Mouse (Mus musculus): ENCODE measurements around the gene Dgki. TPM values are rescaled to one million over a fixed set of nuclear protein-coding genes. Genes with fewer than 3 reads are reported as not detected.

The Dgki gene
- total and polyA plus RNA-seq, 2 experiments from 2014 or later: 4.6 to 26.9 TPM

DNA sequence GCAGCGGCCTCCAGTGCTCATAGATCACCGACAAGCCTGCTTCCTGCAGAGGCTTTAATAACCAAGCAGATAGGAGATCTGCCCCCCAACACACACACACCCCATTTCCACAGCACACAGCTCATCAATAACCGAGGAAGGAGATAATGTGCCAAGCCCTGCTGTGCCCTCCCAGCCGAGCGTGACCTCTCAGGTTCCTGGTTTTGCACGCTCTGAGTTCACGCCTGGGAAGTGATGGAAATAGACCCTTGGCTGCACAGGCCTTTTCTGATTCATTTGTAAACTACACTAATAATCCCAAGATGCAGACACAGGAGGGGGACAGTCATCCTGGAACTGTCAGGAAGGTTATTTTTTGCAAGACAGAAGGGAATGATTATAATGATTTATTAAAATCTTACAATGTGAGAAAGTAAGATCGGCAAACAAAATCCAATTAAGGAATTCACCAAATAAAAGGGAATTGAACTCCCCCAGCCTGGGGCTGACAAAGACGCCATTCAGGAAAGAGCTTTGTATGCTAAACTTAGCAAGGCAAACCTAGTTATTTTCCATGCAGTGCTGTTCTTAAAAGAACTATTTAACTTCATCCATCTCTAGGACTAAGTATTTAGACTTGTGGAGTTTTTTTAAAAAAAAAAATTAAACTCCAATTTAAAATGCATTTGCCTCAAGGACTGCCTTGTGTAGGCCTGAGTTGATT, 88.3 kb downstream of the Dgki start:
- no peak for DNase-seq (ENCODE audit: low spot score)
- WGBS: 23% methylated on average over 9 of the region's 9 CpGs
- Histone ChIP-seq H3K4me3 (ENCODE audit: low read depth, low read length) (no peak overlapping the region), H3K27me3 (ENCODE audit: insufficient read depth, low read length) (no peaks in the 10 kb centered on the region), H3K4me1 (ENCODE audit: insufficient read depth, low read length) (peaks cover 27% of the 10 kb centered on the region), H3K4me2 (ENCODE audit: low read depth, low read length, poor library complexity, severe bottlenecking) (no peak overlapping the region), H3K27ac (ENCODE audit: low read depth, low read length) (no peak overlapping the region), H3K9ac (replicated peaks; ENCODE audit: low read length, poor library complexity, severe bottlenecking) (no peak overlapping the region), H3K9me3 (ENCODE audit: low read length) (no peaks in the 10 kb centered on the region), H3K36me3 (ENCODE audit: insufficient read depth, low read length) (no peaks in the 10 kb centered on the region)
- no peak for ATAC-seq (ENCODE audit: low FRiP score)
- no peak for TF ChIP-seq CTCF (IDR thresholded peaks at IDR 0.05)

DNA sequence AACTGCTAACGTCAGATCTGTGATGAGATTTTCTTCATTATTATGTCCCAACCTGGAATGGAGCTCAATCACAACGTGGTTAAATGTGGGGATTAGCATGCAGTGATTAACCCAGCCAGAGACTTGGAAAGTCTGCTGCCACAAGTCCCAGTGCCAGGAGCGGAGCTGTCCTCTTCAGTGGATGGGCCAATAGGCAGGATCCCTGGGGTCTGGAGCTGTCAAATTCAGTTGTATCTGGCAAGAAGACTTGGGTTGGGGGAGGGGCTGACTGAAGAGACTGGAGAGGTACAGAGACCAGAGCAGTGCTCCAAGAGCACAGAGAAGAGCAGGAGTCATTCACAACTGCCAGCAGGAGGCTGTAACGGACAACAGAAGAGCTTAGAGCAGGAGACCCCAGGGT, 97.1 kb downstream of the Dgki start:
- Histone ChIP-seq H3K4me3 (ENCODE audit: low read depth, low read length) (no peak overlapping the region), H3K27ac (ENCODE audit: low read depth, low read length) (no peak overlapping the region), H3K36me3 (ENCODE audit: insufficient read depth, low read length) (no peaks in the 10 kb centered on the region), H3K9ac (replicated peaks; ENCODE audit: low read length, poor library complexity, severe bottlenecking) (no peak overlapping the region), H3K4me1 (ENCODE audit: insufficient read depth, low read length) (no peaks in the 10 kb centered on the region), H3K27me3 (ENCODE audit: insufficient read depth, low read length) (no peaks in the 10 kb centered on the region), H3K4me2 (ENCODE audit: low read depth, low read length, poor library complexity, severe bottlenecking) (no peak overlapping the region), H3K9me3 (ENCODE audit: low read length) (no peaks in the 10 kb centered on the region)
- ATAC-seq (ENCODE audit: low FRiP score) (peak; percentile 16; the same call in 1 of the 2 replicates), DNase-seq (ENCODE audit: low spot score) (peak; percentile 74)
- TF ChIP-seq CTCF (IDR thresholded peaks at IDR 0.05): no peak
- 56% methylated on average over 4 of the region's 4 CpGs for WGBS

DNA sequence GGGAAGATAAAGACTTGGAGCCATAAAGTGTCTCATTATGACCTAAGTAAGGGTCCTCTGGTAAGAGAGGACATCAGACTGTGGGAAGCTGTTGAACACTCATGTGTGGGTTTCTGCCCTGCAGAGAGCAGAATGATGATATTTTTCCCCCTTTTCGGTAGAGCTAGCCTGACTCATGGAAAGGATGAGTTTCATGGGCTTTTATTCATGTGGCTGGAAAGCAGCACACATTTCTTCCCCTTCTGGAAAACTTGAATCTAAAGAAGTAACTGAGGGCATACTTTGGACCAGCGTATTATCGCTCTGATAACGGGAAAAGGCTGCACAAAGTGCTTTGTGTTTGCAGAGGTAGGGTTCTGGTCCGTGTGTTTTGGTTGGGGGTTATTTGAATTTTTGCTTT, 99.1 kb downstream of the Dgki start:
- no peak for DNase-seq (ENCODE audit: low spot score)
- Histone ChIP-seq H3K4me3 (ENCODE audit: low read depth, low read length) (no peak overlapping the region), H3K4me2 (ENCODE audit: low read depth, low read length, poor library complexity, severe bottlenecking) (no peak overlapping the region), H3K9ac (replicated peaks; ENCODE audit: low read length, poor library complexity, severe bottlenecking) (no peak overlapping the region), H3K4me1 (ENCODE audit: insufficient read depth, low read length) (no peaks in the 10 kb centered on the region), H3K27me3 (ENCODE audit: insufficient read depth, low read length) (no peaks in the 10 kb centered on the region), H3K36me3 (ENCODE audit: insufficient read depth, low read length) (no peaks in the 10 kb centered on the region), H3K9me3 (ENCODE audit: low read length) (no peaks in the 10 kb centered on the region), H3K27ac (ENCODE audit: low read depth, low read length) (no peak overlapping the region)
- WGBS: 91% methylated on average over 5 of the region's 5 CpGs
- TF ChIP-seq CTCF (IDR thresholded peaks at IDR 0.05): no peak
- ATAC-seq (ENCODE audit: low FRiP score): no peak

DNA sequence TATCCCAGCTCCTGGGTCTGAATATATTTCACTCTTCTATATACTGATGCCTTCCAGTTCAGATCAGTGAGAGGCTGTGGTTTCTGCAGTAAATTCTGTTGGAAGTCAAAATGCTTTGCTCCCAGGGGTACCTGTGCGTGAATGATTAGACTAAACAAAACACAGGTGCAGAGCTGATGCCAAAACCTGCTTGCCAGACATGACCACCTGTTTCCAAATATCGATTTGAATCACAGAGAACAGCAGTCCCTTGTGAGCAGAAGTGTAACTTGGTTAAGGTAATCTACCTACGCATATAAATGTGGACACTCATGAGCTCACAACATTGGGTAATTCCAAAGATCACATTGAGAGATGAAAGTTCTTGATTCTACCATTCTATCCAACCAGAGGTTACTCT, 100.5 kb downstream of the Dgki start:
- ATAC-seq (ENCODE audit: low FRiP score) (no peak), DNase-seq (ENCODE audit: low spot score) (no peak)
- 87% methylated on average over 3 of the region's 3 CpGs for WGBS

DNA sequence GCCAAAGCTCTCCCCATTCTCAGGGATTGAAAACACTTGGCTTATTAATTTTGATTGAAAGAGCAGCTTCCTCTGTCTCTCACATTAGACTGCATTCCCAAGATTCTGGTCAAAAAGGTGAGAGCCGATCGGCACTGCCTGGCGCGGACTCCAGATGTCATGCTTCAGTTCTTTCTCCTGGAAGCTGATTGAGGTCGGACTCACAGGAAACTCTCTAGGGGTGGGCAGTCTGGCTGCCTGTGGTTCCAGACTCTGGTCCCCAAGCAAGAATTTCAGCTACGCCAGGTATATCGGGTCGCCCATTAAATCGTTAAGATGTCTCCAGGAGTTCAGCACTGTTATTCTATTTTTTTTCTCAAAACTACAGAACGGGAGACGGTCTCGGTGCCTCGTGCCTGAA, 102.2 kb downstream of the Dgki start:
- no peak overlapping the region for H3K27ac ChIP-seq (ENCODE audit: low read depth, low read length)
- H3K36me3 ChIP-seq (ENCODE audit: insufficient read depth, low read length): no peaks in the 10 kb centered on the region
- H3K4me3 ChIP-seq (ENCODE audit: low read depth, low read length): no peak overlapping the region
- H3K4me2 ChIP-seq (ENCODE audit: low read depth, low read length, poor library complexity, severe bottlenecking): no peak overlapping the region
- no peak for TF ChIP-seq CTCF (IDR thresholded peaks at IDR 0.05)
- DNase-seq (ENCODE audit: low spot score) (no peak), ATAC-seq (ENCODE audit: low FRiP score) (no peak)
- H3K27me3 ChIP-seq (ENCODE audit: insufficient read depth, low read length): no peaks in the 10 kb centered on the region
- H3K9ac ChIP-seq (replicated peaks; ENCODE audit: low read length, poor library complexity, severe bottlenecking): no peak overlapping the region
- H3K4me1 ChIP-seq (ENCODE audit: insufficient read depth, low read length): no peaks in the 10 kb centered on the region
- H3K9me3 ChIP-seq (ENCODE audit: low read length): no peaks in the 10 kb centered on the region
- 63% methylated on average over 13 of the region's 13 CpGs for WGBS

More for the DNA sequence above, 100.5 kb downstream of the Dgki start:
- H3K9me3 ChIP-seq (ENCODE audit: low read length): no peaks in the 10 kb centered on the region
- TF ChIP-seq CTCF (IDR thresholded peaks at IDR 0.05): no peak
- no peaks in the 10 kb centered on the region for H3K36me3 ChIP-seq (ENCODE audit: insufficient read depth, low read length)
- no peaks in the 10 kb centered on the region for H3K27me3 ChIP-seq (ENCODE audit: insufficient read depth, low read length)
- no peak overlapping the region for H3K27ac ChIP-seq (ENCODE audit: low read depth, low read length)
- H3K4me2 ChIP-seq (ENCODE audit: low read depth, low read length, poor library complexity, severe bottlenecking): no peak overlapping the region
- H3K4me1 ChIP-seq (ENCODE audit: insufficient read depth, low read length): no peaks in the 10 kb centered on the region
- no peak overlapping the region for H3K4me3 ChIP-seq (ENCODE audit: low read depth, low read length)
- no peak overlapping the region for H3K9ac ChIP-seq (replicated peaks; ENCODE audit: low read length, poor library complexity, severe bottlenecking)

DNA sequence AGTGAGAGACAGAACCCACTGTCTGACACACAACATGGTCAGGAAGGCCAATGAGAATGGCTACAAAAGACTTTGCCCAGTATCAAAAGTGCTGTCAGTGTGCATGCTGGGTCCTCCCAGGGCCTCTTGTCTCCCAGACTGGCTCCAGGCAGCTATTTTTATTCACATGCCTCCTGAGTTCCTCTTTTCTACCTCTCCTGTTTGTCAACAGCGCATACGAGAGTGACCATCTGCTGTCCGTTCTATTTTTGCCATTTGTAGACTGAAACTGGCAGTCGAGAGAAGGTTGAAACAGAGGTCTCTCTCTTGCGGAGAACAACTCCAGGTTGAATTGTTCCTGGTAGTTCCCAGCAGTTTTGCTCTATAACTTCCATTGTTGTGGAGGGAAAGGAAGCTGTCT, 103.1 kb downstream of the Dgki start:
- no peak overlapping the region for H3K4me2 ChIP-seq (ENCODE audit: low read depth, low read length, poor library complexity, severe bottlenecking)
- no peak overlapping the region for H3K27ac ChIP-seq (ENCODE audit: low read depth, low read length)
- TF ChIP-seq CTCF (IDR thresholded peaks at IDR 0.05): no peak
- ATAC-seq (ENCODE audit: low FRiP score) (no peak), DNase-seq (ENCODE audit: low spot score) (no peak)
- no peak overlapping the region for H3K4me3 ChIP-seq (ENCODE audit: low read depth, low read length)
- no peaks in the 10 kb centered on the region for H3K36me3 ChIP-seq (ENCODE audit: insufficient read depth, low read length)
- H3K4me1 ChIP-seq (ENCODE audit: insufficient read depth, low read length): no peaks in the 10 kb centered on the region
- 78% methylated on average over 5 of the region's 5 CpGs for WGBS
- H3K9me3 ChIP-seq (ENCODE audit: low read length): no peaks in the 10 kb centered on the region
- H3K27me3 ChIP-seq (ENCODE audit: insufficient read depth, low read length): no peaks in the 10 kb centered on the region
- H3K9ac ChIP-seq (replicated peaks; ENCODE audit: low read length, poor library complexity, severe bottlenecking): no peak overlapping the region
